Mouse (Mus musculus) liver, embryonic 15.5 days (tissue): ENCODE results near the gene Serpina1b. TPM values are rescaled to one million over a fixed set of nuclear protein-coding genes. Genes with fewer than 3 reads are reported as not detected.
"Not testable (repeated sequence)": the region's sequence is repeated elsewhere in the genome, so short reads cannot be mapped to it uniquely, and the experiment has no call there.

Source experiments
- ATAC-seq: fragments of 200-750 bp; cut with Nextera tagmentation; 2 replicates; pipeline ENCODE4 v1.8.0; 2017; ENCODE audit warnings: moderate number of reproducible peaks, mild to moderate bottlenecking, moderate library complexity; ENCODE audit not compliant: insufficient read depth
- H3K27ac ChIP-seq: fragments of 300-500 bp; sonication (generic); replicated peaks from 2 replicates; pipeline ENCODE4 v1.5.1; 2015; ENCODE audit warnings: mild to moderate bottlenecking, inconsistent platforms
- H3K27me3 ChIP-seq: fragments of 300-500 bp; sonication (generic); 2 replicates; pipeline ENCODE4 v1.6.1; 2015; ENCODE audit warnings: mild to moderate bottlenecking, inconsistent platforms
- H3K36me3 ChIP-seq: fragments of 300-500 bp; sonication (generic); replicated peaks from 2 replicates; pipeline ENCODE4 v1.6.1; 2015; ENCODE audit warnings: moderate library complexity, mild to moderate bottlenecking, inconsistent platforms
- H3K4me1 ChIP-seq: fragments of 300-500 bp; sonication (generic); replicated peaks from 2 replicates; pipeline ENCODE4 v1.6.1; 2015; ENCODE audit warnings: inconsistent platforms
- H3K4me2 ChIP-seq: fragments of 300-500 bp; sonication (generic); 2 replicates; pipeline ENCODE4 v1.6.1; 2015; ENCODE audit warnings: moderate library complexity, mild to moderate bottlenecking, inconsistent platforms
- H3K4me3 ChIP-seq: fragments of 300-500 bp; sonication (generic); replicated peaks from 2 replicates; pipeline ENCODE4 v1.5.1; 2015; ENCODE audit warnings: mild to moderate bottlenecking, inconsistent platforms
- H3K9ac ChIP-seq: fragments of 300-500 bp; sonication (generic); 2 replicates; pipeline ENCODE4 v1.6.1; 2015; ENCODE audit warnings: moderate library complexity, mild to moderate bottlenecking, inconsistent platforms
- H3K9me3 ChIP-seq: fragments of 300-500 bp; sonication (generic); replicated peaks from 2 replicates; pipeline ENCODE4 v1.6.1; 2016; ENCODE audit warnings: inconsistent platforms
- WGBS: fragments of 180-500 bp; shearing (Covaris S2); methylation state at CpG from one replicate; pipeline ENCODE4 v1.1.7; 2015; ENCODE audit warnings: mixed read lengths; ENCODE audit not compliant: insufficient replicate concordance; 5-methylcytosine and 5-hydroxymethylcytosine counted together
- polyA plus RNA-seq: library from polyadenylated mRNA; unstranded; fragments of >200 nt; fragmentation: Nextera tagmentation; extraction: Ambion mirVana; gene quantifications from 2 replicates; pipeline ENCODE4 v1.2.1, GENCODE M21; 2015

The Serpina1b gene
- polyA plus RNA-seq, 1 experiment from 2014 or later: 949 TPM

DNA sequence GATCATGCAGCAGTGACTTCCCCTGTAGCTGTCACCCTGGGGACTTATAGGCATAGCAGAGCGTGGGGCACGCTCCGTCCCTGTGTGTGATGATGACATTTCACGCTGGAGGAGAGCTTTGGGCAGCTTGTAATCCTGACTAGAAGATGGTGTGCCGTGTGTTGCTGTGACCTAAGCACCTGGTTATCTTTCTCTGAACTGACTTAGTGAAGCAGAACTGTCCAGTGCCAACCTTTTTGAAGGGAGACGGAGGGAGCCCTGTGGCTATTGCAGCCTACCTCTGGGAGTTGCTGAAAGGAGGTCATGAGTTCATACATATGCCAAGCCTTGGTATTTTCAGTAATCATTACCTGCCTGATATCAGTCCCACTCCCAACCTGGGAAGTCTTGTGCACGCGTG lies 134.7 kb downstream of the Serpina1b start, which contains the start of gene Serpina1f:
Gene Serpina1f, minus strand, starts transcription at position 101 of the 400 bp plus-strand sequence.
- Histone ChIP-seq H3K27ac (no peak within 1 kb of the TSS), H3K36me3 (no peaks in the 10 kb centered on the region), H3K4me3 (no peak within 1 kb of the TSS), H3K4me2 (no peak within 1 kb of the TSS), H3K4me1 (no peaks in the 10 kb centered on the region), H3K9me3 (no peaks in the 10 kb centered on the region), H3K27me3 (no peaks in the 10 kb centered on the region), H3K9ac (no peak within 1 kb of the TSS)
- no peak for ATAC-seq
- WGBS: 60% methylated on average over 8 of the region's 8 CpGs

DNA sequence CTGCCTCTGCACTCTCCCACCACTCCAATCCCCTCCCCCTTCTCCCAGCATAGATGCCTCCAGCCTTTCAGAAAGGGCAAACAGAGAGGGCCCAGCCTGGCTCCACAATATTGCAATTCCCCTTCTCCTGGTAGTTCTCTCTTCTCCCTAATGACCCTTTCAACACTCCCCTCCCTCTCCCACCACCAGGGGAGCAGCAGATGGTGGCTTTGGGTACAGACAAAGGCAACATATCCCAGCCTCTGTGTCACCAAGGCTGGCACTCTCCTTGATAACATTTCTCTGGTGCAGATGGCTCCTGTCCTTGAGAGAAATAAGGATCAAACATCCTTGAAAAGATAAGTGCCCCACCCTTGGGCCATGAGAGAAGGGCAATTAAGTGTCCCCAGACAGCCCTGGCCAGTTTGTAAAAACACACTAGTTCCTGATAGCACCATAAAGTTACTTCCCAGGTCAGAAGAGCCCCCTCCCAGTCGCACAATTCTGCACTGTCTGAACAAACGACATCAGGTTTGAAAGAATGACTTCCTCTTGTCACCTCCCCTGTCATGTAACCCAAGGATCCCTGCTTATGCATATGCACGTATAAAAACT lies 141.9 kb downstream of the Serpina1b start:
- ATAC-seq: no peak
- H3K4me3 ChIP-seq: no peak overlapping the region
- no peaks in the 10 kb centered on the region for H3K9me3 ChIP-seq
- H3K27me3 ChIP-seq: no peaks in the 10 kb centered on the region
- H3K36me3 ChIP-seq: no peaks in the 10 kb centered on the region
- H3K4me2 ChIP-seq: no peak overlapping the region
- no peak overlapping the region for H3K27ac ChIP-seq
- WGBS: 19% methylated on average over 3 of the region's 3 CpGs
- no peak overlapping the region for H3K9ac ChIP-seq
- no peaks in the 10 kb centered on the region; the same call in 1 of the 2 replicates for H3K4me1 ChIP-seq

DNA sequence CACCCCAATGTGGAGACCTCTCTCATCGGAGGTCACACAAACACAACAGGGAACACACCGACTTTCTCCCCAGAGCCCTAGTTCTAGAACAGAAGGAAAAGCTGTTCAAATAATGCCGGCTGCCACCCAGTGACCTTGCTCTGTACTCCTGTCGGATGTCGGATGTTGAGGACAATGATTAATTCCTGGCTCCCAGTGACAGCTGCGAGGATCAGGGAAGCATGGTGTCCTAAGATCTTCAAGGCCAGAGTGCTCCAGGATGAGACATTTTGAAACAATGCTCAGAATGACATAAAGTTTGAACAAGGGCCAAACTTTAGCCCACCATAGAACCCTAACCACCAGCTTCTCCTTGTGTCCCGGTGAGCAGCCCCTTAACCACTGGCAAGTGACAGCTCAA lies 143.2 kb downstream of the Serpina1b start:
- Histone ChIP-seq H3K9me3 (no peaks in the 10 kb centered on the region), H3K4me2 (no peak overlapping the region), H3K36me3 (no peaks in the 10 kb centered on the region), H3K27me3 (no peaks in the 10 kb centered on the region), H3K9ac (no peak overlapping the region), H3K4me3 (no peak overlapping the region), H3K4me1 (no peaks in the 10 kb centered on the region; the same call in 1 of the 2 replicates), H3K27ac (no peak overlapping the region)
- WGBS: 54% methylated on average over 7 of the region's 7 CpGs
- ATAC-seq: no peak

DNA sequence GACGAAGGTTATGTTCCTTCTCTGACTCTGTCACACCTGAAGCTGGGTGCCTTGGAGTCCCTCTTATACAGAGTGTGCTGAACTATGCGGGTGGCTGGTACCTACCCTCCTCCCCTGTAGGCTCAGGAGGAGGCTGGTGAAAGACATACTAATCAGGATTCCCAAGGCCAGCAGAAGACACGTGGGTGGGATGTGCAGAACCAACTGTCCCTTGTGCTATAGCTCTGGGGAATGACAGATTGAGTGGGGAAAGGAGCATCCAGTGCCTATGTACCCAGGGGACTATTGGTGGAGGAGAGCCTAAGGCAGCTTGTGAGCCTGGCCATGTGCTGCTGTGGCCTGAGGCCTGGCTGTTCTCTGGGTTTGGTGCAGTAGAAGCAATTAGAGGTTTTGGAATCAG lies 144.1 kb downstream of the Serpina1b start:
- Histone ChIP-seq H3K27ac (peak overlapping the region; percentile 25), H3K36me3 (no peaks in the 10 kb centered on the region), H3K9ac (no peak overlapping the region), H3K4me3 (no peak overlapping the region), H3K4me2 (no peak overlapping the region), H3K9me3 (no peaks in the 10 kb centered on the region), H3K27me3 (no peaks in the 10 kb centered on the region), H3K4me1 (no peaks in the 10 kb centered on the region; the same call in 1 of the 2 replicates)
- ATAC-seq: no peak
- 45% methylated on average over 3 of the region's 3 CpGs for WGBS

DNA sequence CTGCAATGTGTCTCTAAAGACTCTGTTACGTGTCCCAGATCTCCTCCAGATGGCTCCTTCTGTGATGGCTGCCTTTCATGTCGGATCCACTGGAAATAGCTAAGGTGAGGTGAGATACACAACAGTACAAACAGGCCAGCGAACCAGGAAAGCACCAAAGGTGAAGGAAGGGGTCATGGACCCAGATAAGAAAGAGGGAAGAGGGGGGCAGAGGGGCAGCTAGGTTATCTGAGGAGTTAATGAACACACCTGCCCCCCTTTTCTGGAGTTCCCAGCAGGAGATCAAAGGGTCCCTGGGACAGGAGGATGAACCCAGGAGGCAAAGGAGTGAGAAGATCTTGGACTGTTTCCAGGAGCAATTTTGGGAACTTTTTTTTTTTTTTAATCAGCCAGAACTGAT lies 144.8 kb downstream of the Serpina1b start:
- Histone ChIP-seq H3K9me3 (no peaks in the 10 kb centered on the region), H3K27ac (peak overlapping the region; percentile 25; the same call in 1 of the 2 replicates)
- peak; percentile 57 for ATAC-seq

DNA sequence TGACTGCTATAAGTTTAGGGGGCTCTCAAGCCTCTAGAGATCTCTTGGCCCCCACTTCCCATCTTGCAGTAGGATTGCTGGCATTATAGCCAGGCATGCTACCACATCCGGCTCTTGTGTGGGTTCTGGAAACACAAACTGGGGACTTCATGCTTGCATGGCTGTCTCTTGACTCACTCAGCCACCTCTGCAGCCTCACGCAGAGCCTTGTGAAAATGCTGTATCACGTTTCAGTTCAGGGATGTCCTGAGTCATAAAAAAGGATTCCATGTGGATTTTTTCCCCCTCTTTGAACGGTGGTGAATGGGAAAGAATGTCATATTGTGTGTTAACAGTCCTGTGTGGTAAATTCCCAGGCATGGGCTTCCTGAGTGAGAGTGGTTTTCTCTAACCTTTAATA lies 146.4 kb downstream of the Serpina1b start:
- H3K4me1 ChIP-seq: peaks cover 5% of the 10 kb centered on the region
- H3K36me3 ChIP-seq: no peaks in the 10 kb centered on the region
- H3K4me2 ChIP-seq: no peak overlapping the region
- H3K4me3 ChIP-seq: no peak overlapping the region
- no peak overlapping the region for H3K9ac ChIP-seq
- no peak overlapping the region for H3K27ac ChIP-seq
- no peaks in the 10 kb centered on the region for H3K27me3 ChIP-seq
- ATAC-seq: no peak
- H3K9me3 ChIP-seq: no peaks in the 10 kb centered on the region
- 42% methylated on average over 4 of the region's 4 CpGs for WGBS

More for the DNA sequence above, 144.8 kb downstream of the Serpina1b start:
- no peak overlapping the region for H3K4me2 ChIP-seq
- no peak overlapping the region for H3K4me3 ChIP-seq
- 40% methylated on average over 3 of the region's 3 CpGs for WGBS
- H3K9ac ChIP-seq: no peak overlapping the region
- no peaks in the 10 kb centered on the region for H3K36me3 ChIP-seq
- H3K4me1 ChIP-seq: peaks cover 5% of the 10 kb centered on the region
- no peaks in the 10 kb centered on the region for H3K27me3 ChIP-seq

DNA sequence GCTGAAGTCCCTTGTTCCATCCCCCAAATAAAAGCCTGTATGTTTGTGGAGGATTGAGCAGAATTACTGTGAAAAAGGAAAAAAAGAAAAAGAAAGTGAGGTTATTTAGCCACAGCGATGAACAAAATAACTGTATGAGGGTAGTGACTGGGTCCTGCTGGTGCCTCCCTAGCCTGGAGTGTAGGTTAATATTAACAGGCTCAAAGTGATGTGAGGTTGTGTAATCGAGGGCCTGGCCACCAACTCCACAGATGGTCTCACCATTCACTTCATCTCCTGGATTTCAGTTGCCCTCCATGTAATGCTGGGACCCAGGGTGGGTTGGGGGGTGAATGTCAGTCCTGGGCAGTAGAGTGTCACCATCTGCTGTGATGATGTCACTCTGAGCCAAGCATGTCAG lies 148.4 kb downstream of the Serpina1b start:
- peak overlapping the region; percentile 15; the same call in 1 of the 2 replicates for H3K4me2 ChIP-seq
- WGBS: 58% methylated on average over 2 of the region's 2 CpGs
- no peaks in the 10 kb centered on the region for H3K9me3 ChIP-seq
- no peaks in the 10 kb centered on the region for H3K27me3 ChIP-seq
- peak overlapping the region; percentile 66 for H3K27ac ChIP-seq
- no peak overlapping the region for H3K9ac ChIP-seq
- H3K4me1 ChIP-seq: peaks cover 5% of the 10 kb centered on the region
- no peaks in the 10 kb centered on the region for H3K36me3 ChIP-seq
- H3K4me3 ChIP-seq: no peak overlapping the region
- ATAC-seq: peak; percentile 56; the same call in 1 of the 2 replicates

DNA sequence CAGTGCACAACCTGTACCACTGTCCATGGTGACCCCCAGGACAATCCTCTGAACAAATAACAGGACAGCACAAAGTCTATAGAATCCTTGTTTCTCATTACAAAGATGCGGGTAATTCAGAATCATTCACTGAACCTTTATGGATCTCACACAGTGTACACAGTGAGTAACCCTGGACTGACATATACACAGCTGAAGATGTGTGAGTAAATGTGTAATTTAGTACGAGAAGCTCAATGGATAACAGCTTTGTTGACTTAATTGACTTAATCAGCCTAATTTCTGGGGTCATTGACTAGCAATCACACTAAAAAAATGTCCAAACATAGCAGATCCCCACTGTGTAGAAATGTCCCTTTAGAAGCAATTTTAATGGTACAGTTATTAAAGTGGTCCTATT lies 149.0 kb downstream of the Serpina1b start:
- no peaks in the 10 kb centered on the region for H3K9me3 ChIP-seq
- H3K4me1 ChIP-seq: peaks cover 5% of the 10 kb centered on the region
- H3K36me3 ChIP-seq: no peaks in the 10 kb centered on the region
- WGBS: 47% methylated on average over 2 of the region's 2 CpGs
- no peak for ATAC-seq
- no peaks in the 10 kb centered on the region for H3K27me3 ChIP-seq
- H3K4me2 ChIP-seq: no peak overlapping the region
- peak overlapping the region; percentile 66 for H3K27ac ChIP-seq
- no peak overlapping the region for H3K4me3 ChIP-seq
- no peak overlapping the region for H3K9ac ChIP-seq

DNA sequence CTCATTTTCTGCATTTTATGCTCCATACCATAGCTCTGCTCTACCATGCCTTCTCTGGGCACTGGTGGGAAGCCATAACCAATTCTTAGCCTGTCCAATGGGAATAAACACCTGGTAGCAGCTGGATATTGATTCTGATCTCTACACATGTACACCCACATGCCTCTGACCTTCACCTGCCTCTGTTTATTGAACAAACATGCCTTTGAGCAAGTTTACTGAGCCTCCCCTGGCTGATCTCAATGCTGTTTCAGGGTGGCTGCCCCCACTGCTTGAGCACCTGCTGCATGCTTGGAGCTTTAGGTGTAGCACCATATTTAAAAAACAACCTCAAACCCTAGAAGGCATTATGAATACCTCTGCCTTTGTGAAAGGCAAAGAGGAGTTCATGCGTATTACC lies 150.3 kb downstream of the Serpina1b start:
- not testable (repeated sequence) for H3K27ac ChIP-seq, H3K9me3 ChIP-seq, H3K9ac ChIP-seq, H3K4me2 ChIP-seq, H3K36me3 ChIP-seq, H3K4me3 ChIP-seq, H3K27me3 ChIP-seq, ATAC-seq, H3K4me1 ChIP-seq
- WGBS: 79% methylated on average over 1 of the region's 1 CpGs

Other genes with a start within 250 kb of the Serpina1b start
- 44.0 and 44.7 TPM in 2 replicates for gene Serpina10, start 198.9 kb downstream of the Serpina1b start, polyA plus RNA-seq
- 1,444 and 1,483 TPM in 2 replicates for gene Serpina6, start 173.2 kb downstream of the Serpina1b start, polyA plus RNA-seq
- 0.17 TPM in 1 of 2 replicates, not detected in the other for gene Serpina16, start 154.2 kb downstream of the Serpina1b start, polyA plus RNA-seq
- gene Serpina1f, start 134.8 kb downstream of the Serpina1b start, polyA plus RNA-seq: 0.05 TPM in 2 replicates
- 369 and 460 TPM in 2 replicates for gene Serpina1d, start 56.8 kb downstream of the Serpina1b start, polyA plus RNA-seq
- gene Serpina1a, start 33.2 kb upstream of the Serpina1b start, polyA plus RNA-seq: 688 and 858 TPM in 2 replicates
- gene Serpina1c, start 74.5 kb upstream of the Serpina1b start, polyA plus RNA-seq: 365 and 458 TPM in 2 replicates
- 377 and 507 TPM in 2 replicates for gene Serpina1e, start 128.6 kb upstream of the Serpina1b start, polyA plus RNA-seq
- 17.1 and 23.8 TPM in 2 replicates for gene Serpina11, start 159.6 kb upstream of the Serpina1b start, polyA plus RNA-seq
- not detected in 2 replicates for gene Serpina9, start 183.4 kb upstream of the Serpina1b start, polyA plus RNA-seq
- 0.05 and 0.08 TPM in 2 replicates for gene Serpina12, start 214.1 kb upstream of the Serpina1b start, polyA plus RNA-seq